In genomic region chr1:104768371-104769249, GRCm38 (mm10) we compare ENCODE assay signal across 8 mouse cellular contexts. TPM values are rescaled to one million over a fixed set of nuclear protein-coding genes. Genes with fewer than 3 reads are reported as not detected.
A peak's percentile ranks its signal among the peaks of the same experiment; 100 is the strongest.
DNase-seq lines count a peak whose midpoint lies in the region; ATAC-seq and TF ChIP-seq lines count a peak whose summit lies in the region.

Gene Cdh20 (plus strand): TSS chr1:104768529.

- peak; percentile 16 to 23 for DNase-seq in heart, adult 2 months
- no peak for DNase-seq in heart, adult 8-10 months (ENCODE audit: low spot score)
- peak; percentile 58 for DNase-seq in brain, adult 2 months (ENCODE audit: low read depth, low spot score)
- DNase-seq in forebrain, embryonic 10.5 days (ENCODE audit: extremely low spot score, low spot score): peak; percentile 48
- peak; percentile 31 for DNase-seq in right cerebral cortex, postnatal 25 days
- no peak for DNase-seq in thymus, postnatal 14 days

- peak within 1 kb of the TSS; percentile 21; the same call in 1 of the 2 replicates for H3K9ac ChIP-seq in heart, adult 2 months (ENCODE audit: low read depth, low read length)
- peak within 1 kb of the TSS; percentile 79 for H3K9ac ChIP-seq in hindbrain, embryonic 13.5 days
- H3K9ac ChIP-seq in limb, embryonic 15.5 days: no peak within 1 kb of the TSS

- intact Hi-C loops in heart, adult 2 months (cut with DNase I): no loop called here

- no peaks in the 10 kb centered on the region for H3K27me3 ChIP-seq in heart, adult 2 months (ENCODE audit: control insufficient read depth, insufficient read depth, low read length)
- peaks cover 36% of the 10 kb centered on the region for H3K27me3 ChIP-seq in forebrain, embryonic 10.5 days (ENCODE audit: poor library complexity, severe bottlenecking)
- H3K27me3 ChIP-seq in hindbrain, embryonic 13.5 days: peaks cover 21% of the 10 kb centered on the region
- H3K27me3 ChIP-seq in limb, embryonic 15.5 days: peaks cover 33% of the 10 kb centered on the region

- peak; percentile 85 for ATAC-seq in hindbrain, embryonic 13.5 days (ENCODE audit: low FRiP score)
- no peak; the same call in 1 of the 2 replicates for ATAC-seq in limb, embryonic 15.5 days (ENCODE audit: insufficient number of reproducible peaks, low FRiP score, low TSS enrichment, low read depth)

- no peaks in the 10 kb centered on the region for H3K36me3 ChIP-seq in heart, adult 2 months (ENCODE audit: control insufficient read depth, insufficient read depth, low read length)
- no peaks in the 10 kb centered on the region for H3K36me3 ChIP-seq in forebrain, embryonic 10.5 days (replicated peaks)
- H3K36me3 ChIP-seq in hindbrain, embryonic 13.5 days: no peaks in the 10 kb centered on the region
- H3K36me3 ChIP-seq in limb, embryonic 15.5 days: no peaks in the 10 kb centered on the region

- H3K9me3 ChIP-seq in forebrain, embryonic 10.5 days: no peaks in the 10 kb centered on the region
- no peaks in the 10 kb centered on the region for H3K9me3 ChIP-seq in hindbrain, embryonic 13.5 days
- no peaks in the 10 kb centered on the region for H3K9me3 ChIP-seq in limb, embryonic 15.5 days

- no peak within 1 kb of the TSS; the same call in 1 of the 2 replicates for H3K27ac ChIP-seq in heart, adult 2 months
- H3K27ac ChIP-seq in forebrain, embryonic 10.5 days: peak within 1 kb of the TSS; percentile 81
- no peak within 1 kb of the TSS for H3K27ac ChIP-seq in hindbrain, embryonic 13.5 days
- no peak within 1 kb of the TSS for H3K27ac ChIP-seq in limb, embryonic 15.5 days

- 1% methylated on average over 46 of the region's 46 CpGs for WGBS in heart, adult 2 months
- under 1% methylated on average over 46 of the region's 46 CpGs for WGBS in forebrain, embryonic 10.5 days
- WGBS in hindbrain, embryonic 13.5 days: under 1% methylated on average over 46 of the region's 46 CpGs
- under 1% methylated on average over 46 of the region's 46 CpGs for WGBS in limb, embryonic 15.5 days

- TF ChIP-seq EP300 in heart, adult 2 months (IDR thresholded peaks at IDR 0.05; ENCODE audit: insufficient read depth, low read depth, low read length): no peak

- H3K79me2 ChIP-seq in heart, adult 2 months (replicated peaks; ENCODE audit: control insufficient read depth, insufficient read depth, low read length): no peaks in the 10 kb centered on the region

- TF ChIP-seq CTCF in heart, adult 2 months (IDR thresholded peaks at IDR 0.05): no peak

- H3K4me1 ChIP-seq in heart, adult 2 months (ENCODE audit: control insufficient read depth, insufficient read depth, low read length): no peaks in the 10 kb centered on the region; the same call in 1 of the 2 replicates
- H3K4me1 ChIP-seq in forebrain, embryonic 10.5 days: peaks cover 28% of the 10 kb centered on the region
- H3K4me1 ChIP-seq in hindbrain, embryonic 13.5 days (replicated peaks): peaks cover 21% of the 10 kb centered on the region
- H3K4me1 ChIP-seq in limb, embryonic 15.5 days: peaks cover 14% of the 10 kb centered on the region

- TF ChIP-seq POLR2A in heart, adult 2 months (IDR thresholded peaks at IDR 0.05; ENCODE audit: insufficient read depth, low read depth, low read length): no peak

- H3K4me2 ChIP-seq in hindbrain, embryonic 13.5 days: peak within 1 kb of the TSS; percentile 99
- peak within 1 kb of the TSS; percentile 88 for H3K4me2 ChIP-seq in limb, embryonic 15.5 days

- H3K4me3 ChIP-seq in heart, adult 2 months: peak within 1 kb of the TSS; percentile 38
- H3K4me3 ChIP-seq in forebrain, embryonic 10.5 days: peak within 1 kb of the TSS; percentile 70
- peak within 1 kb of the TSS; percentile 65 for H3K4me3 ChIP-seq in hindbrain, embryonic 13.5 days
- peak within 1 kb of the TSS; percentile 40 for H3K4me3 ChIP-seq in limb, embryonic 15.5 days

RNA-seq across cellular contexts. Expression of gene Cdh20, which starts in this region (rescaled TPM):
- total RNA-seq in heart, adult 2 months (2021): 1 to 10 TPM in 1 of 2 experiments, under 1 TPM in 1; 0.81 to 1.0 TPM
- polyA plus RNA-seq in heart, adult 2 months (2012; rRNA removed): 1.9 and 3.3 TPM in 2 replicates
- total RNA-seq in heart, adult 8-10 months (2022): 1 to 10 TPM in 1 of 4 experiments, under 1 TPM in 3; 0.52 to 1.6 (median 0.65) TPM
- 1.7 and 1.9 TPM in 2 replicates for polyA plus RNA-seq in forebrain, embryonic 10.5 days (2016; fragmentation: Nextera tagmentation; extraction: Ambion mirVana)
- 1.7 and 2.1 TPM in 2 replicates for polyA plus RNA-seq in hindbrain, embryonic 13.5 days (2015; fragmentation: Nextera tagmentation; extraction: Ambion mirVana)
- 0.40 and 0.63 TPM in 2 replicates for polyA plus RNA-seq in limb, embryonic 15.5 days (2015; fragmentation: Nextera tagmentation; extraction: Ambion mirVana)

Comparison
In these comparisons a context has a peak if more than half of its experiments do, and no peak if none do; other contexts are left out.
1. DNase-seq: peak in heart, adult 2 months (2 of 2), brain, adult 2 months (single experiment), forebrain, embryonic 10.5 days (single experiment) and right cerebral cortex, postnatal 25 days (single experiment); none in heart, adult 8-10 months (single experiment) and thymus, postnatal 14 days (single experiment).
2. Peak in every context shown above with its lines, with median percentiles within 50 percentile points of each other: H3K4me3 ChIP-seq.